Mouse (Mus musculus) heart, embryonic 12.5 days (tissue): Measurements from ENCODE around the gene Ptcd3. TPM values are rescaled to one million over a fixed set of nuclear protein-coding genes. Genes with fewer than 3 reads are reported as not detected.
"Not testable (repeated sequence)": the region's sequence is repeated elsewhere in the genome, so short reads cannot be mapped to it uniquely, and the experiment has no call there.

ENCODE experiments used
- ATAC-seq: fragments of 200-750 bp; cut with Nextera tagmentation; 2 replicates; pipeline ENCODE4 v1.8.0; 2017; ENCODE audit warnings: moderate TSS enrichment, moderate library complexity; ENCODE audit not compliant: insufficient number of reproducible peaks, low FRiP score
- H3K27ac ChIP-seq: fragments of 300-500 bp; sonication (generic); 2 replicates; pipeline ENCODE4 v1.5.1; 2016; ENCODE audit warnings: mild to moderate bottlenecking, moderate library complexity; ENCODE audit not compliant: poor library complexity, severe bottlenecking
- H3K27me3 ChIP-seq: fragments of 300-500 bp; sonication (generic); replicated peaks from 2 replicates; pipeline ENCODE4 v1.6.1; 2016; ENCODE audit warnings: mild to moderate bottlenecking, moderate library complexity
- H3K36me3 ChIP-seq: fragments of 300-500 bp; sonication (generic); 2 replicates; pipeline ENCODE4 v1.6.1; 2016; ENCODE audit warnings: mild to moderate bottlenecking, moderate library complexity
- H3K4me1 ChIP-seq: fragments of 300-500 bp; sonication (generic); replicated peaks from 2 replicates; pipeline ENCODE4 v1.6.1; 2016; ENCODE audit warnings: mild to moderate bottlenecking
- H3K4me2 ChIP-seq: fragments of 300-500 bp; sonication (generic); 2 replicates; pipeline ENCODE4 v1.6.1; 2016; ENCODE audit warnings: mild to moderate bottlenecking, moderate library complexity
- H3K4me3 ChIP-seq: fragments of 300-500 bp; sonication (generic); 2 replicates; pipeline ENCODE4 v1.5.1; 2016; ENCODE audit warnings: mild to moderate bottlenecking
- H3K9ac ChIP-seq: fragments of 300-500 bp; sonication (generic); 2 replicates; pipeline ENCODE4 v1.6.1; 2016; ENCODE audit warnings: mild to moderate bottlenecking, moderate library complexity
- H3K9me3 ChIP-seq: fragments of 300-500 bp; sonication (generic); replicated peaks from 2 replicates; pipeline ENCODE4 v1.6.1; 2016; ENCODE audit warnings: mild to moderate bottlenecking, moderate library complexity
- WGBS: fragments of 180-500 bp; shearing (Covaris S2); methylation state at CpG from one replicate; pipeline ENCODE4 v1.1.7; 2016; 5-methylcytosine and 5-hydroxymethylcytosine counted together
- polyA plus RNA-seq: library from polyadenylated mRNA; unstranded; fragments of >200 nt; fragmentation: Nextera tagmentation; extraction: Ambion mirVana; gene quantifications from 2 replicates; pipeline ENCODE4 v1.2.1, GENCODE M21; 2016

Gene Ptcd3
- polyA plus RNA-seq, 1 experiment from 2014 or later, result 116 TPM

DNA sequence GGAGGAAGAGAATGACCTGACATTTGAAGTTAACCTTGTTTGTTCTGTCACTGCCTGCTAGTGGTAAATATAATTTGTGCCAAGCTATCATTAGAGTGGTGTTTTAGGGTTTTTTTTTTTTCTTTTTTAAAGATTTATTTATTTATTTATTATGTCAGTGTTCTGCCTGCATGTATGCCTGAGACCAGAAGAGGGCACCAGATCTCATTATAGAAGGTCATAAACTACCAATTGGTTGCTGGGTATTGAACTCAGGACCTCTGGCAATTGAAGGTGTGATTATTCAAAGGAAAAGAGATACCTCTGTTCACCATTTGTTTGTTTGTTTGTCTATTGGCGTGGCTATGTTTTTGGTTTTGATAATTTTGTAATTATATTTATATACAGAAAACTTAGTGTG is 39.7 kb downstream of the Ptcd3 start:
- H3K36me3 ChIP-seq, result peaks cover 81% of the 10 kb centered on the region
- no peaks in the 10 kb centered on the region for H3K9me3 ChIP-seq
- H3K9ac ChIP-seq, result no peak overlapping the region
- no peak overlapping the region for H3K4me3 ChIP-seq
- no peak overlapping the region for H3K27ac ChIP-seq
- ATAC-seq, result no peak
- no peaks in the 10 kb centered on the region for H3K4me1 ChIP-seq
- no peak overlapping the region for H3K4me2 ChIP-seq
- 87% methylated on average over 1 of the region's 1 CpGs for WGBS
- no peaks in the 10 kb centered on the region for H3K27me3 ChIP-seq

DNA sequence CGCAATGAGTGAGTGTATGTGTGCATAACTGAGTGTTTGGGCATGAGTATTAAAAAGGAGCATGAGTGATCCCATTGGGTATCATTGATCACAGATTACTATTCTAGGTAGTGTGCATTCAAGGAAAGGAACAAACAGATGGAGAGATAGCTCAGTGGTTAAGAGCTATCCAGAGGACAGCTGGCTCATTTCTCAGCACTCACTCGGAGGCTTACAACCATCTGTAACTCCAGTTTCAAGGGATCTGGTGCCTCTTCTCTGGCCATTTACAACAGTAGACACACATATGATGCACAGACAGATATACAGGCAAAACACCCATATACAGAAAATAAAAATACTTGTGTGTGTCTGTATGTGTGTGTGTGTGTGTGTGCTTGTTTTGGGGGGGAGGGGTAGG is 40.8 kb downstream of the Ptcd3 start:
- no peak for ATAC-seq
- H3K36me3 ChIP-seq, result peaks cover 82% of the 10 kb centered on the region

DNA sequence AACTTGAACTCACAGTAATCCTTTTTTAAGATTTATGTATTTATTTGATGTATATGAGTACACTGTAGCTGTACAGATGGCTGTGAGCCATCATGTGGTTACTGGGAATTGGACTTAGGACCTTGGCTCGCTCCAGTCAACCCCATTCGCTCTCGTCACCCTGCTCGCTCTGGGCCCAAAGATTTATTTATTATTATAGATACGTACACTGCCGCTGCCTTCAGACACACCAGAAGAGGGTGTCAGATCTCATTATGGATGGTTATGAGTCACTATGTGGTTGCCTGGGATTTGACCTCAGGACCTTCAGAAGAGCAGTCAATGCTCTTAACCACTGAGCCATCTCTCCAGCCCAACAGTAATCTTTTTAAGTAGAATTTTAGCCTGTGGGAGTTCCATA is 61.6 kb downstream of the Ptcd3 start:
- not testable (repeated sequence) for H3K27me3 ChIP-seq, H3K4me1 ChIP-seq, H3K27ac ChIP-seq, H3K9ac ChIP-seq, ATAC-seq, H3K9me3 ChIP-seq, H3K4me2 ChIP-seq, H3K4me3 ChIP-seq
- 96% methylated on average over 6 of the region's 6 CpGs for WGBS
- H3K36me3 ChIP-seq, result peaks cover 45% of the 10 kb centered on the region

More for the DNA sequence above, 40.8 kb downstream of the Ptcd3 start:
- Histone ChIP-seq H3K9ac (no peak overlapping the region), H3K9me3 (no peaks in the 10 kb centered on the region), H3K4me2 (no peak overlapping the region), H3K27me3 (no peaks in the 10 kb centered on the region), H3K4me3 (no peak overlapping the region), H3K27ac (no peak overlapping the region), H3K4me1 (no peaks in the 10 kb centered on the region)
- 91% methylated on average over 2 of the region's 2 CpGs for WGBS

DNA sequence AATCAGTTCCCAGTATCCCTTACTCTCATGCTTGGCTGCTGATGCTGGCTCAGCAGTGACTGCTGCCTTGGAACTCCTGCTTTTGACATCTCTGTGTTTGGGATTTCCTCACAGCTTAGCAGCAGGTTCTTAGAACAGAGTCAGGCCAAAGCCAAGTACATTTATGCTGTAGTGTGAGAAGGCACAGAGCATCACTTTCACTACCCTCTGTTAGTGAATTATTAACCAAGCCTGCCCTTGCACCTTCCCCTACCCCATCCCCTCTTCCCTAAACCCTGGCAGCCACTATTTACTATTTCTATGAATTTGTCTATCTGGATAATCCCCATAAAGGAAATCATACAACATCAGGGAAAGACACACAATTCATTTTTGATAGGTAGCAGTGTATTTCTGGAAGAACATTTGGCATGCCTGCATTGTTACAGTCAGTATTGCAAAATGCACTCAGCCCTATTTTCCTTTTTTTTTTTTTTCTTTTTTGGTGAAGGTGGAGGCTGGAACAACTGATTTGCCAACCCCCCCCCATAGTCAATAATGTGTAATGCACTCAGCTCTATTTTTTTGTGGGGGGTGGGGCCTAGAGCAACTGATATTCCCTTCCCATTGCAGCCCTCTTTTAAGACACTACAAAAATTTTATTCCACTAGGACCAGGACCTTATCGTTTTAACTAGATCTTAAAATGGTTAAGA is 67.8 kb downstream of the Ptcd3 start:
- Histone ChIP-seq H3K9me3 (no peaks in the 10 kb centered on the region), H3K4me1 (no peaks in the 10 kb centered on the region), H3K36me3 (peaks cover 24% of the 10 kb centered on the region), H3K9ac (no peak overlapping the region), H3K4me2 (no peak overlapping the region), H3K4me3 (no peak overlapping the region), H3K27ac (no peak overlapping the region), H3K27me3 (no peaks in the 10 kb centered on the region)
- WGBS, result 90% methylated on average over 1 of the region's 1 CpGs
- no peak for ATAC-seq

DNA sequence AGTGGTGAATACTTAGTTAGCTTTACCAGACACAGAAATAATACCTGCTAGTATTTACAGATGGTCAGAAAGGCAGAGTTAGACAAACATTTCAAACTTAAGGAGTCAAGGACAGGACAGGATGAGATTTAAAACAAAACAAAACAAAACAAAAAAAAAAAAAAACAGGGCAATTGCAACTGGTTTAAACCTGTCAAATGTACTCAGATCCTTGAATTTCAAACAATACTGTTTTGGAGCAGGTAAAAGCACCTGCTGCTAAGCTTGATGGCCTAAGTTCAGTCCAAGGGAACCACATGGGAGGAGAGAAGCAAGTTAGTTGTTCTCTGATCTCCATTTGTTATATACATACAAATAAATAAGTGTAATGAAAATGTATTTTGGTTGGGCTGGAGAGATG is 68.7 kb downstream of the Ptcd3 start:
- Histone ChIP-seq H3K4me2 (no peak overlapping the region), H3K9me3 (no peaks in the 10 kb centered on the region), H3K9ac (no peak overlapping the region), H3K36me3 (peaks cover 26% of the 10 kb centered on the region), H3K4me1 (no peaks in the 10 kb centered on the region), H3K27me3 (no peaks in the 10 kb centered on the region), H3K27ac (no peak overlapping the region), H3K4me3 (no peak overlapping the region)
- no peak for ATAC-seq

DNA sequence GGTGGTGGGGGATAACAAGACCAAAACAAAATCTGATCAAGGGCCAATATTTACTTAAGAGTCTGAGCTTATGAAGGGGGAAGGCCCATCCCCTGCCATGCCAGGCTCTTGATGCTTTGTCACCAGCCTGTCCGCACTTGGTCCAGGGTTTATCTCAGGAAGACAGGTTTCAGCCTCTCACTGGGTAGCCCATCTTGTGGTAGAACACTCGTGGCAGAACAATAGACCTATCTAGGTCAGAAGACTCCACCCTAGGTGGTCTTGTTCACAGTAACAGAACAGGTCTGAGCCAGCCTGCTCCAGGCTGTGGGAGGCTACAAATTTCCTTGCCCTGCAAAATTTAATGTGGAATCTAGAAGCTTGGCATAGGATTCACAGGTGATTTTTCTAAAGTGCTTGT is 71.7 kb downstream of the Ptcd3 start:
- no peaks in the 10 kb centered on the region for H3K27me3 ChIP-seq

DNA sequence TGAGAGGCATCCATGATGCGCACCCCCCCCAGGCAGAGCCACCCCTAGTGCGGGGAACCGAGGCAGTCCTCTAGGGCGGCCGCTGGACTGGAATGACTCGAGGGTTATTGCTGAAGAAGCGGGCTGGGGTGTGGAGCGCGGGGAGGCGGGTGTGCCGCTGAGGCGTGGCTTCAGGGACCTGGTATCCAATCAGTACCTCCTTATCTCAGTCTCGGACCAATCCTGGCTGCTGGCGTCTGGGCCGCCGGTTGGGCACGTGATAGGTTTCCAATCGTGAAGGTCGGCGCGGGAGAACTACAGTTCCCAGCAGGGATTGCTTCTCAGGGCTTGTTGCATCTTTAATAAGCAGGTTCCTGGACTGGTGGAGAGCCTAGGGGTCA is 77.0 kb downstream of the Ptcd3 start:
- ATAC-seq, result peak; percentile 99
- peak overlapping the region; percentile 93 for H3K27ac ChIP-seq
- H3K9me3 ChIP-seq, result no peaks in the 10 kb centered on the region
- peak overlapping the region; percentile 86 for H3K4me3 ChIP-seq
- 0% methylated on average over 21 of the region's 21 CpGs for WGBS
- H3K36me3 ChIP-seq, result peaks cover 20% of the 10 kb centered on the region
- no peaks in the 10 kb centered on the region for H3K27me3 ChIP-seq
- peaks cover 5% of the 10 kb centered on the region for H3K4me1 ChIP-seq
- H3K9ac ChIP-seq, result peak overlapping the region; percentile 93
- peak overlapping the region; percentile 72 for H3K4me2 ChIP-seq

More for the DNA sequence above, 71.7 kb downstream of the Ptcd3 start:
- no peak overlapping the region for H3K4me3 ChIP-seq
- no peak overlapping the region for H3K27ac ChIP-seq
- H3K4me2 ChIP-seq, result no peak overlapping the region
- H3K36me3 ChIP-seq, result peaks cover 25% of the 10 kb centered on the region
- H3K4me1 ChIP-seq, result peaks cover 5% of the 10 kb centered on the region
- WGBS, result 55% methylated on average over 2 of the region's 2 CpGs
- no peaks in the 10 kb centered on the region for H3K9me3 ChIP-seq
- H3K9ac ChIP-seq, result no peak overlapping the region
- no peak for ATAC-seq

DNA sequence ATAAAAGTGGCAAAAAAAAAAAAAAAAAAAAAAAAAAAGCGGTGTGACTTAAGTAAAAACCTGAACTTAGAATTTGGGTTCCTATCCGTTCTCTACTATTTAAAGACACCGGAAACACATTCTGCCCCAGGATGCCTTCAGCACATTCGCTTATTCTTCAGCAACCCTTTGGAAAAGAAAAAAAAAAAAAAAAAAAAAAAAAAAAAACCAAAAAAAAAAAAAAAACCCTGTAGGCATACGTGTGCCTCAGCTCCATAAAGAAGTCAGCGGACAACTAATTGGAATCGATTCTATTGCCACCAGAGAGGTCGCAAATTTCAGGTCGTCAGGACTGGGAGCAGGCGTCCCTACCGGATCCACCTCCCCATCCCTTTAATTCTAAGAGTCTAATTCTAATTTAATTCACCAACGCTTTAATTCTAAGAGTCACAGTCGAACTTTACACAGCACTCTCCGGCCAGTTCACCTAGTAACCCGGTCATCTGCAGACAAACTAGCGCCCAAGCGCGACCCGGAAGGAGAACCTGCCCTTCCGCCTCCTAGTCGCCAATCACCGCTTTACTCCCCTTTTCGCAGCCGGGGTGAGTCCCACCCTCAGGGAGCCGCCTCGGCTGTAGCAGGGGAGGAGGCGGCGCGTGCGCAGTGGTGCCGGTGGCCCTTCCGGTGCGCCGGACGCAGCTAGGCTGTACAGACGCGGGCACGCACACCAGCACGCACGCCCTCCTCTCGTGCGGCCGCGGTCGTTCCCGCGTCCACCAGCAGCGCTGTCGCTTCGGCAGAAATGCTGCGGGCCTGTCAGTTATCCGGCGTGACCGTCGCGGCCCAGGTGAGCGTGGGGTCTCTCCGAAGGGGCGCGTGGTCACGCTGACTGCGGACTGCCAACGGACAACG is 77.6 kb downstream of the Ptcd3 start, which contains the start of gene Immt:
Immt (plus strand) TSS at position 642 of the 891 bp plus-strand sequence.
- Histone ChIP-seq H3K27me3 (no peaks in the 10 kb centered on the region), H3K4me3 (peak within 1 kb of the TSS; percentile 86), H3K27ac (peak within 1 kb of the TSS; percentile 93), H3K9ac (peak within 1 kb of the TSS; percentile 93), H3K4me2 (peak within 1 kb of the TSS; percentile 72), H3K36me3 (peaks cover 14% of the 10 kb centered on the region), H3K9me3 (no peaks in the 10 kb centered on the region), H3K4me1 (peaks cover 5% of the 10 kb centered on the region)
- WGBS, result under 1% methylated on average over 64 of the region's 64 CpGs
- ATAC-seq, result peak; percentile 99

Other genes with a start within 250 kb of the Ptcd3 start
- 22.3 and 22.9 TPM in 2 replicates for gene Reep1, start 201.2 kb downstream of the Ptcd3 start, polyA plus RNA-seq
- gene Mrpl35, start 81.8 kb downstream of the Ptcd3 start, polyA plus RNA-seq, result 50.0 and 53.5 TPM in 2 replicates
- gene Immt, start 77.4 kb downstream of the Ptcd3 start, polyA plus RNA-seq, result 279 and 297 TPM in 2 replicates
- 30.6 and 36.0 TPM in 2 replicates for gene Polr1a, start 303 bp upstream of the Ptcd3 start, polyA plus RNA-seq
- gene St3gal5, start 188.8 kb upstream of the Ptcd3 start, polyA plus RNA-seq, result 68.1 and 68.8 TPM in 2 replicates